20 mouse cellular contexts compared by ENCODE assay signal in the genomic region with DNA sequence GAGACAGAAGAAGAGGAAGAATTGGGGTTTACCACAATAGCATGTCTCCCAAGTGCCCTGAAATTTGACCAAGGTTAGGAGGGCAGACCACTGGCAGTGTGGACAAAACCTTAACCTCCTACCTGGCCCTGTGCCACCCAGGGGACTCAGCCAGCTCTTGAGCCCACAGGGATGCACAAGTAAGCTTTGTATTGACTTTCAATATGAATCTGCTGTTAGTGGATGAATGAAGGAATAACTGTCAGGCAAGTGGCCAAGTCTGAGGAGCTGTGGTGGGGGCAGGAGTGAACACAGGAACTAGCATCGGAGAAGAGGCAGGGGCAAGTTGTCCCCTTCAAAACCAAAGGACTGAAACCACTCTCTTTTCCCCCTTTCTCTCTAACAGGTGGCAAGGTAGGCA. TPM values are rescaled to one million over a fixed set of nuclear protein-coding genes. Genes with fewer than 3 reads are reported as not detected.
DNase-seq lines count a peak whose midpoint lies in the region; TF ChIP-seq lines count a peak whose summit lies in the region.
"Had no signal": no experiment of that assay in that cellular context is flagged by ENCODE, and none has a peak within 500 bp of the region (broad histone marks: within the 10 kb centered on the region; RNA-seq: fewer than 3 reads in every experiment).

No protein-coding gene starts in this region.

- no peak for TF ChIP-seq POLR2A in small intestine, adult 2 months (IDR thresholded peaks at IDR 0.05; ENCODE audit: low read depth, low read length)

- no peak for TF ChIP-seq CTCF in small intestine, adult 2 months (IDR thresholded peaks at IDR 0.05; ENCODE audit: extremely low read depth, insufficient read length, insufficient replicate concordance, low read depth, low read length)

- H3K4me1 ChIP-seq in small intestine, adult 2 months (ENCODE audit: control insufficient read depth, insufficient read depth, insufficient read length, low read length): peaks cover 36% of the 10 kb centered on the region

- H3K27ac ChIP-seq in small intestine, adult 2 months (ENCODE audit: insufficient read depth, low read depth, low read length): peak overlapping the region; percentile 74
- H3K27ac ChIP-seq: limb, embryonic 15.5 days; neural tube, embryonic 13.5 days had no signal

- no peaks in the 10 kb centered on the region for H3K27me3 ChIP-seq in small intestine, adult 2 months (ENCODE audit: control insufficient read depth, insufficient read depth, low read length)

- DNase-seq in cerebellum, adult 11-12 months: peak; percentile 71
- DNase-seq in cerebellum, adult 8-10 months: no peak
- peak; percentile 41 to 51 for DNase-seq in left cerebral cortex, adult 18-20 months (ENCODE audit: low spot score in 2 of 2)
- DNase-seq in left cerebral cortex, adult 11 months (ENCODE audit: low spot score): no peak
- peak; percentile 49 to 60 for DNase-seq in right cerebral cortex, postnatal 10 days (ENCODE audit: low spot score in 2 of 2)
- DNase-seq in right cerebral cortex, postnatal 36 days (ENCODE audit: low spot score in 2 of 2): no peak
- DNase-seq in spleen, postnatal 14 days (ENCODE audit: low spot score in 2 of 2): no peak
- DNase-seq: gastrocnemius, postnatal 14 days; kidney, adult 9 months; retina, postnatal 1 day had no signal

- H3K4me3 ChIP-seq in small intestine, adult 2 months (ENCODE audit: low read depth, low read length): peak overlapping the region; percentile 41
- H3K4me3 ChIP-seq: limb, embryonic 15.5 days; neural tube, embryonic 13.5 days had no signal

- WGBS in small intestine, adult 2 months: 19% methylated on average over 1 of the region's 1 CpGs

- H3K36me3 ChIP-seq in small intestine, adult 2 months (ENCODE audit: control insufficient read depth, insufficient read depth, low read length): peaks cover 12% of the 10 kb centered on the region; the same call in 1 of the 2 replicates
- H3K36me3 ChIP-seq: G1E; limb, embryonic 15.5 days; neural tube, embryonic 13.5 days had no signal

RNA-seq across cellular contexts. Expression of gene Phgr1, which starts 2.8 kb away (rescaled TPM):
- not detected for total RNA-seq in left cerebral cortex, adult 18-20 months (2021)
- 2,253 and 5,176 TPM in 2 replicates for polyA plus RNA-seq in small intestine, adult 2 months (2012; rRNA removed)
- total RNA-seq: G1E; gastrocnemius, postnatal 14 days; layer of hippocampus, adult 8-10 months had no signal
- polyA plus RNA-seq: activated CD4-positive, CD25-positive, alpha-beta regulatory T cell, adult 4 months; C2C12; G1E; heart, embryonic 14.5 days; hindbrain, embryonic 16.5 days; midbrain, embryonic 16.5 days; neural tube, embryonic 13.5 days had no signal

RNA-seq across cellular contexts. Expression of gene Disp2, which starts 4.1 kb away (rescaled TPM):
- 100 to 1,000 TPM; 184 to 206 TPM for total RNA-seq in left cerebral cortex, adult 18-20 months (2021)
- polyA plus RNA-seq in small intestine, adult 2 months (2012; rRNA removed): 1.7 and 3.5 TPM in 2 replicates

RNA-seq across cellular contexts. Expression of gene Ccdc9b, which starts 12.9 kb away (rescaled TPM):
- total RNA-seq in left cerebral cortex, adult 18-20 months (2021): 1 to 10 TPM; 4.4 to 4.8 TPM
- polyA plus RNA-seq in small intestine, adult 2 months (2012; rRNA removed): 2.4 and 3.3 TPM in 2 replicates
- polyA plus RNA-seq: activated CD4-positive, CD25-positive, alpha-beta regulatory T cell, adult 4 months; G1E had no signal

RNA-seq across cellular contexts. Expression of gene Inafm2, which starts 29.8 kb away (rescaled TPM):
- 10 to 100 TPM; 48.7 to 49.6 TPM for total RNA-seq in left cerebral cortex, adult 18-20 months (2021)
- 6.2 and 8.8 TPM in 2 replicates for polyA plus RNA-seq in small intestine, adult 2 months (2012; rRNA removed)

RNA-seq across cellular contexts. Expression of gene Knstrn, which starts 38.4 kb away (rescaled TPM):
- 1 to 10 TPM; 1.5 to 1.7 TPM for total RNA-seq in left cerebral cortex, adult 18-20 months (2021)
- 1.5 and 4.7 TPM in 2 replicates for polyA plus RNA-seq in small intestine, adult 2 months (2012; rRNA removed)

Comparison
In these comparisons a context has a peak if more than half of its experiments do, and no peak if none do; other contexts are left out.
1. DNase-seq: peak in cerebellum, adult 11-12 months (single experiment), left cerebral cortex, adult 18-20 months (2 of 2) and right cerebral cortex, postnatal 10 days (2 of 2); none in cerebellum, adult 8-10 months (single experiment), left cerebral cortex, adult 11 months (single experiment), right cerebral cortex, postnatal 36 days (0 of 2) and spleen, postnatal 14 days (0 of 2).